Mouse (Mus musculus): ENCODE data around the gene Zfp750. TPM values are rescaled to one million over a fixed set of nuclear protein-coding genes. Genes with fewer than 3 reads are reported as not detected.

The Zfp750 gene
- polyA plus RNA-seq, 1 experiment = 0.98 TPM

DNA sequence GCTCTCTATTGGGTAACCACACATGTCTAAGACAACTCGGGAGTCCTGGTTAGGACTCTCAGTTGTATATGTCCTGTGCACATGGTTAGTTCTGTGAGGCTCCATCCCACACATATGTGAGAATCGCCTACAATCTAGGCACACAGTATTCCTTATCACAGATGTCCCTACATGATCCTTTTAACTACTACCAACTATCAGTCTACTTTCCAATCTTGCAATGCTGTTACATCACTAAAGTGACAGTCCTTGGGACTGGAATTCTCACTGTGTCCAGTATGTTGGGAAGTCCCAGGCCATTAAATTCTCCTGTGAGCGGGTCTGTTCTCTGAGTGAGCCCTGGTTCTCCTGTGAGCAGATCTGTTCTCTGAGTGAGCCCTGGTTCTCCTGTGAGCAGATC lies 34.3 kb upstream of the Zfp750 start:
- TF ChIP-seq POLR2A (IDR thresholded peaks at IDR 0.05; ENCODE audit: borderline replicate concordance, insufficient read depth, low read length) = no peak
- no peak for TF ChIP-seq CTCF (IDR thresholded peaks at IDR 0.05; ENCODE audit: borderline replicate concordance, insufficient read depth, low read depth, low read length)
- H3K27ac ChIP-seq (ENCODE audit: insufficient read depth, low read length) = no peak overlapping the region
- H3K4me1 ChIP-seq (ENCODE audit: control insufficient read depth, insufficient read depth, low read length) = 0 out of 2 replicates have a peak, but pooled peaks cover 5% of the 10 kb centered on the region
- no peaks in the 10 kb centered on the region for H3K27me3 ChIP-seq (ENCODE audit: control insufficient read depth, insufficient read depth, low read length)
- no peak for DNase-seq
- H3K4me3 ChIP-seq (replicated peaks; ENCODE audit: insufficient read depth, low read depth, low read length) = no peak overlapping the region
- 100% methylated on average over 3 of the region's 3 CpGs for WGBS

DNA sequence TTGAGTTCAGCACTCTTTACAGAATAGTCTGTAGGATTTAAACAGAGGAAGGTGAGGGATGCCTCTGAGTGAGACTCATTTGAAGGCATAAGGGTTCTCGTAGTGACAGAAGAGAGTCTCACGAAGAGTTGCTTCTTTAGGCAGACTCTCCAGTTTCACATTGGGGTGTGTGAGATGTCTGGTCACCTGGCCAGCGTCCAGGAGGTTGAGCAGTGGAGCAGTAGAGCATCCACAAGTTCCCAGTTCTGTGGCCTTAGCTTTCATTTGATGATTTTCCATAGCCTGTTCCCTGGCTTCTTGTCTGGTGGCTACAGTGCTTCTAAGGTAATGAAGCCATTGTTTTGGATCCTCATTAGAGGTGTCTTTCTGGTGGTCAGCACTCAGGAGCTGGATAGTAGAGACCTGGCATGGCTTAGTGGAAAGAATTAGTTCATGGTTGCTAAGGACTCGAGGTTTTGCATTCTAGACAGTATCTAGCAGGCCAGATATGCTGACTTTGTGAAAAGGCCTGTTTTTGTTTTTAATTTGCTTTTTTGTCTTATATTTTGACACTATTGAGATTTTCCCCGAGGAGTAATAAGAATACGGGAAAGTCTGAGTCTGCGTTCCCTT lies 33.8 kb upstream of the Zfp750 start:
- 0 out of 2 replicates have a peak, but pooled peaks cover 5% of the 10 kb centered on the region for H3K4me1 ChIP-seq (ENCODE audit: control insufficient read depth, insufficient read depth, low read length)
- H3K27ac ChIP-seq (ENCODE audit: insufficient read depth, low read length) = no peak overlapping the region
- no peaks in the 10 kb centered on the region for H3K27me3 ChIP-seq (ENCODE audit: control insufficient read depth, insufficient read depth, low read length)
- DNase-seq = no peak
- 69% methylated on average over 7 of the region's 7 CpGs for WGBS
- H3K4me3 ChIP-seq (replicated peaks; ENCODE audit: insufficient read depth, low read depth, low read length) = no peak overlapping the region
- no peak for TF ChIP-seq POLR2A (IDR thresholded peaks at IDR 0.05; ENCODE audit: borderline replicate concordance, insufficient read depth, low read length)
- no peak for TF ChIP-seq CTCF (IDR thresholded peaks at IDR 0.05; ENCODE audit: borderline replicate concordance, insufficient read depth, low read depth, low read length)

DNA sequence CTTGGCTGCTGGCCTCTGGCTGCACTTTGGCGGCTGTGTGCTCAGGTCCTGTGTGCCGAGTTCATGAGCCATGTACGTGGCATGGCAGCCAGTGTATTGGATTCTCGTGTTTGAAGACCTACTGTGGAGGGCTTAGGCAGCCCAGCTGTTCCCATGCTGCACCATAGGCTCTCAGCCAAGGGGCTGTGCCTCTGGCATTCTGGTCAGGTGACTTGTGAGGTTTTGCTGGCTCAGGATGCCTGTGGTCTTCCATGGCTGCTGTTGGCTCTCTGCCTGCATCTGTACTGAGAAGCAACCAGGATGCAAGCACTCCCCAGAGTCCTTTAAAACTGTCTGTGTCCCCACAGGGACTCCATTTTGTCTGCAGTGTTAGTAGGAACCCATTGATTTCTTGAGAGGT lies 33.0 kb upstream of the Zfp750 start:
- WGBS = 55% methylated on average over 4 of the region's 4 CpGs
- TF ChIP-seq POLR2A (IDR thresholded peaks at IDR 0.05; ENCODE audit: borderline replicate concordance, insufficient read depth, low read length) (no peak), CTCF (IDR thresholded peaks at IDR 0.05; ENCODE audit: borderline replicate concordance, insufficient read depth, low read depth, low read length) (no peak)
- Histone ChIP-seq H3K4me1 (ENCODE audit: control insufficient read depth, insufficient read depth, low read length) (0 out of 2 replicates have a peak, but pooled peaks cover 5% of the 10 kb centered on the region), H3K27ac (ENCODE audit: insufficient read depth, low read length) (no peak overlapping the region), H3K27me3 (ENCODE audit: control insufficient read depth, insufficient read depth, low read length) (no peaks in the 10 kb centered on the region), H3K4me3 (replicated peaks; ENCODE audit: insufficient read depth, low read depth, low read length) (no peak overlapping the region)
- no peak for DNase-seq

DNA sequence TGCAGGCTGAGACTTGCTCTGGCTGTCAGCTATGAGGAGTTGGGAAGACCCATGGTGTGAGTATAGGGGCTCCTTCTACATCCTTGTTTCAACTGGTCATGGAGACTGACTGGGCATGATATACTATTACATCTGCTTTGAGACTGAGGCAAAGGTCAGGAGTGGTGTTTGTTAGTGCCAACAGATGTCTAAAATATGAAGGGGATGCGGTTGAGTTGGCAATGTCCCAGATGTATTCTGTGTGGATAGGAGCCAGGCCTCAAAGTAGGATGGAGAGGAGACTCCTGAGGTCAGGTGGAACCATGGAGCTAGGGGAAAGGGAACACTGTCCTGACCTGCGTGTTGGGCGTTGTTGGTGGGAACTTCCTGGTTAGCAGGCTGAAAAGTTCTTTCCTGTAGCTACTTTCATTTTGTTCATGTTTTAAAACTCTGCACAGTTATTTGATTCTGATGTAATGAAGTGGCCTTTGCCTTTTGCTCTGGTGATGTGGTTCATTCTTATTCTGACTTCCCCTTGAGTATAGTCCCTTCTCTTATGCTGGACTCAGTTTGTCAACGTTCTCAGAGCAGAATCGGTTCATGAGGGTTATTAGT lies 32.2 kb upstream of the Zfp750 start:
- no peak for TF ChIP-seq POLR2A (IDR thresholded peaks at IDR 0.05; ENCODE audit: borderline replicate concordance, insufficient read depth, low read length)
- TF ChIP-seq CTCF (IDR thresholded peaks at IDR 0.05; ENCODE audit: borderline replicate concordance, insufficient read depth, low read depth, low read length) = no peak
- no peak overlapping the region for H3K27ac ChIP-seq (ENCODE audit: insufficient read depth, low read length)
- no peak for DNase-seq
- no peak overlapping the region for H3K4me3 ChIP-seq (replicated peaks; ENCODE audit: insufficient read depth, low read depth, low read length)
- WGBS = 81% methylated on average over 5 of the region's 5 CpGs
- H3K27me3 ChIP-seq (ENCODE audit: control insufficient read depth, insufficient read depth, low read length) = no peaks in the 10 kb centered on the region
- H3K4me1 ChIP-seq (ENCODE audit: control insufficient read depth, insufficient read depth, low read length) = 0 out of 2 replicates have a peak, but pooled peaks cover 5% of the 10 kb centered on the region

DNA sequence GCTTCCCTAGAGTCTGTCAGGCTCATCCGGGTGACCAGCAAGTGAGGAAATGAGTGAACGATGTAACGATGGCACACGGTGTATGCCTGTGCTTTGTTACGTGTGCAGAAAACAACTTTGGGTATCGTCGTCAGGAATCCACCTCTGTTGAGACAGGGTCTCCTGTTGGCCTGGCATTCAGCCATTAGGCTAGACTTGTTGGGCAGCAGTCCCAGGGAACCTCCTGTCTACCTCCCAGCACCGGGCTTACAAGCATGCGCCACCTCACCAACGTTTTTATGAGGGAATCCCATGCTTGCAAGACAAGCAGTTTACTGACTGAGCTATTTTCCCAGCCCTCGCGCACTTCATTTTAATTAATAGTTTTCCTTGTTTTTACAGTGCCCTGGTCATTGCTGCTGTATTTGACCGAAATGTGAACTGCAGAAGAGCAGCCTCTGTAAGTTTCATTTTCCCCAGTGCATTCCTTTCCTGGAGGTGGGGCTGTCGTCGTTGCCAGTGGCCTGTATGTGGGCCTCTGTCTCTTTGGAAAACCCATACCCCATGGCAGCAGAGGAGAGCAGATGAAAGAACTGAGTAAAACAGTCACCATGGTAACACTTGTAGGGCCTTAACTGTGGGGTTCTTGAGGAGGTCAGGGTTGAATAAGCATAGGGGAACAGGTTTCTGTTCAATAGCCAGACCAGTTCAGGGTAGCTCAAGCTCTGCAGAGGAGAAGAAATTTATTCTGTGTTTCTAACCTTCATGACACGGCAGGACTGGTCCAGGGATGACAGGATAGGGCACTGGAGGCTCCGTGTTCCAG lies 30.9 kb upstream of the Zfp750 start:
- Histone ChIP-seq H3K4me3 (replicated peaks; ENCODE audit: insufficient read depth, low read depth, low read length) (no peak overlapping the region), H3K4me1 (ENCODE audit: control insufficient read depth, insufficient read depth, low read length) (0 out of 2 replicates have a peak, but pooled peaks cover 5% of the 10 kb centered on the region), H3K27ac (ENCODE audit: insufficient read depth, low read length) (no peak overlapping the region), H3K27me3 (ENCODE audit: control insufficient read depth, insufficient read depth, low read length) (no peaks in the 10 kb centered on the region)
- DNase-seq = no peak
- TF ChIP-seq CTCF (IDR thresholded peaks at IDR 0.05; ENCODE audit: borderline replicate concordance, insufficient read depth, low read depth, low read length) = no peak
- TF ChIP-seq POLR2A (IDR thresholded peaks at IDR 0.05; ENCODE audit: borderline replicate concordance, insufficient read depth, low read length) = no peak
- 60% methylated on average over 17 of the region's 17 CpGs for WGBS

DNA sequence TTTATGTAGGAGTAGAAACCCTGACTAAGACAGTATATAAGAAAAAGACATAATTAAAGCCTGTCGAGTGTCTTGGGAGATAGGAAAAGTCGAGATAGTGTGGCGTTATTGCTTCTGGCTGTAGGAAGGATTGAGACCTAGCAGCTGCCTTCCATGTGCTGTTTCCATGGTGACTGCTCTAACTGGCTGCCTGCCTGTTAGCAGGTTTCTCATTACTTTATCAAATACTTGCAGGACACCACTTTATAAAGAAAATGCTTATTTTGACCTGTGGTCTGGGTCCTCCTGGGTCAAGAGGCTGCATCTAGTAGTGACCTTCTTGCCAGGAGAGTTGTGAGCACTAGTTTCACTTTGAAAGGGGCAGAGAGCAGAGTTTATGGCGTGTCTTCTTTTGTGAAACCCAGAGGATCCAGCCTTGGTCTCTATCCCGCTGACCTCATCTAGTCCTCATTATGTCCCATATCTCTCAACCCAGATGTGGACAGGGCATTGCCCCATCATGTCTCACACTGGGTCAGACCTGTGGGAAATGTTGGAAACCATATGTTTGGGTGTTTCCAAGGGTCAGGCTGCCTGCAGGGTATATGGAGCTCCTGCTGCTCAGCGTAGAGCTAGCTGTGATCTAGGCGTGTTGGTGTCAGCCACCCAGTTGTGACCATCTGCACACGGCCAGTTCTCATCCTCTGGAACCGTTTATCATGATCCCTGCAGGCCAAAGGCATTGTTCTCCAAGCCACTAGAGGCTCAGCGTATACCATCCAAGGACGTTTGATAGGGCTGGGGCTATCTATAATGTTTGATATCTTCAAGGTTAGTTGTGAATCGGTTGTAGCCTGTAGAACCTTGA lies 30.1 kb upstream of the Zfp750 start:
- Histone ChIP-seq H3K4me3 (replicated peaks; ENCODE audit: insufficient read depth, low read depth, low read length) (no peak overlapping the region), H3K4me1 (ENCODE audit: control insufficient read depth, insufficient read depth, low read length) (peaks cover 10% of the 10 kb centered on the region), H3K27ac (ENCODE audit: insufficient read depth, low read length) (no peak overlapping the region), H3K27me3 (ENCODE audit: control insufficient read depth, insufficient read depth, low read length) (no peaks in the 10 kb centered on the region)
- WGBS = 53% methylated on average over 12 of the region's 12 CpGs
- no peak for DNase-seq
- TF ChIP-seq POLR2A (IDR thresholded peaks at IDR 0.05; ENCODE audit: borderline replicate concordance, insufficient read depth, low read length) = no peak
- TF ChIP-seq CTCF (IDR thresholded peaks at IDR 0.05; ENCODE audit: borderline replicate concordance, insufficient read depth, low read depth, low read length) = no peak

DNA sequence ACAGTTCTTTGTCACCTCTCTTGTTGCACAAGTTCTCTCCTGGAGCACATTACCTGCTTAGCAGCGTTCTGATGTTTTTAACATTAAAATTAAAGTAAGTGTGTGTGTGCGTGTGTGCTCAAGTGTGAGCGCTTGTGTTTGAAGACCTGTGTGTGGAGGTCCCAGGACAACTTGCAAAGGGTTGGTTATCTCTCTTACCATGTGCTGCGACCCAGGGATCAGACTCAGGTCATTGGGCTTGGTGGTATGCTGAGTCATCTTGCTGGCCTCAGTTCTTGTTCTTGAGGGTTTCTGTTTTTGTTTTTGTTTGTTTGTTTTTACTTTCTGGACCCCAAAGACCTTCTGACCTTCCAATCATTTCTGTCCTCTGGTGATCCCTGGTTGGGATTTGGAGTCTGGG lies 28.8 kb upstream of the Zfp750 start:
- 96% methylated on average over 4 of the region's 4 CpGs for WGBS

More for the DNA sequence above, 28.8 kb upstream of the Zfp750 start:
- TF ChIP-seq POLR2A (IDR thresholded peaks at IDR 0.05; ENCODE audit: borderline replicate concordance, insufficient read depth, low read length) (no peak), CTCF (IDR thresholded peaks at IDR 0.05; ENCODE audit: borderline replicate concordance, insufficient read depth, low read depth, low read length) (no peak)
- Histone ChIP-seq H3K4me3 (replicated peaks; ENCODE audit: insufficient read depth, low read depth, low read length) (no peak overlapping the region), H3K27ac (ENCODE audit: insufficient read depth, low read length) (no peak overlapping the region), H3K27me3 (ENCODE audit: control insufficient read depth, insufficient read depth, low read length) (no peaks in the 10 kb centered on the region), H3K4me1 (ENCODE audit: control insufficient read depth, insufficient read depth, low read length) (peaks cover 20% of the 10 kb centered on the region)
- DNase-seq = no peak
